Mouse (Mus musculus) gastrocnemius, postnatal 4 days (tissue): ENCODE results near the gene D10Wsu102e. TPM values are rescaled to one million over a fixed set of nuclear protein-coding genes. Genes with fewer than 3 reads are reported as not detected.
"Not testable (repeated sequence)": the region's sequence is repeated elsewhere in the genome, so short reads cannot be mapped to it uniquely, and the experiment has no call there.

Experiments used
- DNase-seq, 2 experiments: peaks; one replicate each; pipeline ENCODE4 v3.0.0; 2021 to 2022; ENCODE audit warnings: low spot score in 2 of 2, mixed read lengths in 2 of 2
- total RNA-seq, 2 experiments: library from RNA; stranded (reverse); gene quantifications; 2 replicates each; pipeline ENCODE4 v1.2.3; 2021

D10Wsu102e gene
- total RNA-seq, 2 experiments from 2014 or later = 0.93 to 0.96 TPM

DNA sequence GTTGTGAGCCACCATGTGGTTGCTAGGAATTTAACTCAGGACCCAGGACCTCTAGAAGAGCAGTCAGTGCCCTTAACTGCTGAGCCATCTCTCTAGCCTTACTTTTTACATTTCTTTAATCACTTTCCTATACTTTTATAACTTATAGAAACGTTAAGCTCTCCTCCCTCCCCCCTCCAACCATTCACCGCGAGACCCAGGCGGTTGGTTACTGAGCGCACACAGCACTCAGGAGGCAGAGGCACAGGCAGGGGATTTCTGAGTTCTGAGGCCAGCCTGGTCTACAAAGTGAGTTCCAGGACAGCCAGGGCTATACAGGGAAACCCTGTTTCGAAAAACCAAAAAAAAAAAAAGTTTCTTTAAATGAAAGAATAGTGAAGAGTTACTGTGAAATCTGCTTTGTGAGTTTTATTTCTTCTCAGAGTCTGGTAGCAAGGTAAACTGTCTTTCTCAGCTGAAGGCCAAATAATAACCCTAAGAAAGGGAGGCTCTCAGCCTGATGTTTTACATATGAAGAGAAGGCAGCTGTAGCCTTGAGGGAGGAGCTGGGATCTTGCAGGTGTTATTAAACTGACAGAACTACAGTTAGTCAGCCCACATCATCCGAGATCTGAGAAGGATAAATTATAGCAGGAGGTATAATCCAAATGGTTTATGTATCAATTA, 14.2 kb upstream of the D10Wsu102e start:
- no peak for DNase-seq

DNA sequence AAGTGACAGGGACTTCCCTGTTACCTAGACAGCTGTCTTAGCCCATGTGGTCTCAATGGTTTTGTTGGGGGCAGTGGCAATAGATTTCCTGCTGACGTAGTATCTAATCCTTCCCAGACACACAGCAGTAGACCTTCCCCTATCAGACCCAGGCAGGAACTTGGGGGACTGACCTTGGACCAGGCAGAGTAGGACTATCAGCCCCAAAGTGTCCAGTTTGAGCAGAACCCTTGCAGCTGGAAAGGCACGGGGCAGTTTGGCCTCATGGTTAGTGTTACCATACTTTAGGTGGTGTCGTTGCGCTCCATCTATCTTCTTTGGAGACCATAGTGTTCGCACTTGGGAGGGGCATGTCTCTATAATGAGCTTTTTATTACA, 13.7 kb upstream of the D10Wsu102e start:
- DNase-seq = no peak

DNA sequence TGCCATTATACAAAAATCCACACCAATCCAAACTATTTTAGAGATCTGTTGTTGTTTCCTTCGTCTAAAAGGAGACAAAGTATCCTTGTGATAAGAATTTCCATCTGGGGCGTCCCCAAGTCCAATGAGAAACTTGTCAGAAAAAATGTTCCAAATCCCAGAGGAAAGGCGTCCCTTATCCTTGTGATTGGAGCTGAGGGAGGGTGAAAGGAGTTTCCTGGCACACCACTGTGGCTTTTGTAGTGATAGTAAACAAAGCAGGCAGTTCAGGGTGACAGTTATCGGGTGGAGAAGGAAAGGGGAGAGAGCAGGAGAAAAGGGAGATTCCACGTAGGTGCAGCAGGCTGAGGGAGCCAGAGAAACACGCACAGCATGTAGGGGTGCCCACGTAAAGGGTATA, 12.5 kb upstream of the D10Wsu102e start:
- DNase-seq = no peak

DNA sequence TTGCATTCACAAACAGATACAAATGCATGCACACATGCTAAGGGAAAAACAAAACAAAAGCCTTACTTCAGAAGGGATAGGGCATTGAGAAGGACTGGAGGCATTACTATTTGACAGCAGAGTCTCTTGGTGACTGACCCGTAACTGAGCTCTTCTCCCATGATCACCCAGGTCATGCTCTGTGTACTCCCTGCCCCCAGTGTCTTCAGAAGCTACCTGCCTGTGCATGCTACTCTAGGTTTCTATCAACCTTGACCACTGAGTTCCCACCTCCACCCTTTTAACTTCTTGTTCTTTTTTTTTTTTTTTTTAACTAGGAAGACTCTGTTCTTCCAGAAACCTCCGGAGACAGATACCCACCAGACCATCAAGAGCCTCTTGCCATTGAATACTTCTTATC, 9.3 kb upstream of the D10Wsu102e start:
- DNase-seq = no peak

DNA sequence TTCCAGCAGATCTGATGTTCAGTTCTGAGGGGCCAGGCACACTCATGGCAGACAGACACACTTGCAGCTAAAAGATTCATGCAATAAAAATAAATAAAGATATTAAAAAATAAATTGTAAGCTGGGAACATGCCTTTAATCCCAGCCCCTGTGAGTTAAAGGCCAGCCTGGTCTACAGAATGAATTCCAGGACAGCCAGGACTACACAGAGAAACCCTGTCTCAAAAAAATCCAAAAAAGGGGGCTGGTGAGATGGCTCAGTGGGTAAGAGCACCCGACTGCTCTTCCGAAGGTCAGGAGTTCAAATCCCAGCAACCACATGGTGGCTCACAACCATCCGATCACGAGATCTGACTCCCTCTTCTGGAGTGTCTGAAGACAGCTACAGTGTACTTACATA, 8.2 kb upstream of the D10Wsu102e start:
- not testable (repeated sequence) for DNase-seq

DNA sequence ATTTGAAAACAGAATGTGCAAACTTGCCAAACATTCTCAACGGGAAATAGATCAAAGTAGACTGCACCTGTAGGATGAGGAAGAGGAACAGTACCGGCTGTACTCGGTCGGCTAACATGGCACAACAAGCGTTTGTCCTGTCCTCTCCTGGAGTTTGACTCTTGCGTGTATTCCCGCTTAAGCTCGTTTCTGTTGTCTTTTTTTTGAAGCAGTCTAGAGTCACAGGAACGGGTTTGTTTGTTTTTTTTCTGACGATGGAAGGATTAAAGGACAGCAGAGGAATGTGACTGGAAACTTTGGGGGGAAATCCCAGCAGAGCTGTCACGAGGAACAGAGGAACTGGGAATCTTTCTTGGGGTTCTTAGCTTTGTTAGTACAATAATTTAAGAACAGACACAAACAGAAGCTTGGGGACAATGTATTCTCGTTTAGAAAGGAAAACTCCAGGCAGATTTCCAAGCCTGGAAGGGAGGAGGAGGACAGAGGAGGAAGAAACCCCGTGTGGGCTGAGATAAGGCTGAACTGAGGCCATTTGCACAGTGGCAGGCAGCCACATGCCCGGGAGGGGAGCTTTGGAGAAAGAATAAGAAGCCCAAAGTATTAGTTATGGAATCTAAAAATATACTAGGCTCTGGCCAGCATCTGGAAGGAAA, 6.2 kb upstream of the D10Wsu102e start:
- peak in 1 of 2 experiments; percentile 37 for DNase-seq

DNA sequence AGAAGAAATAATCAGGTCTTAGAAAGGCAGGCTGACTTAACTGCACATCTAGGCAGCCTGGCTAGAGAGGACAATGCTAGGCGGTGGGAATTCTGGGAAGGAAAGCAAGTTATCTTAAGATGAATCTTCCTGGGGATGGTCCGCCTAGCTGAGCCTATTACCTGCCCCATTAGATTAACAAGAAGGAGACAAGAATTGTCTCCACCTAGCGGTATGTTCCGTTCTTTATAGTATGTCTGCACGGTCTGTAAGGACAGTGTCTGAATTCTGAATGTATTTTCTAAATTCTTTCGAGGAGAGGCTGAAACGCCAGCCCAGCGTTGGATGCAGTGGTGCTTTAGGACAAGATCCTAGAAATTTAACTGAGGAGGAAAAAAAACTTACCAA, 5.7 kb upstream of the D10Wsu102e start:
- no peak for DNase-seq

DNA sequence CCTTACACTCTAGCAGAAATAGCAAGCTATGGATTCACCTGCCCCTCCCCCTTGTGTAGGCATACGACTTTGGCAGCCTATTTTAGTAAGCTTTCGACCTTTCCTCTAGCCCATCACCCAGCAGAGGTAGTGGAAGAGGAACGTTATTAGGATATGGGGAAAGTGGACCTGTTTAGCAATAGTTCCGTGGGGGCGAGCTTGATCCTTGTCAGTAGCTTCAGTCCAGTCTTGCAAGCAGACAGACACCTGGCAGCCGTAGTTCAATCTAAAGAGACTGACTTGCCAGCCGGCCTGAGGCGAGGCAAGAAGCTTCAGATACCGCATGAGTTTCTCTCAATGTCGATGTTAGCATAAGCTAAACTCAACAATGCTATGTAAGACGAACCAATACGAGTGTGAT, 3.6 kb upstream of the D10Wsu102e start:
- DNase-seq = no peak

DNA sequence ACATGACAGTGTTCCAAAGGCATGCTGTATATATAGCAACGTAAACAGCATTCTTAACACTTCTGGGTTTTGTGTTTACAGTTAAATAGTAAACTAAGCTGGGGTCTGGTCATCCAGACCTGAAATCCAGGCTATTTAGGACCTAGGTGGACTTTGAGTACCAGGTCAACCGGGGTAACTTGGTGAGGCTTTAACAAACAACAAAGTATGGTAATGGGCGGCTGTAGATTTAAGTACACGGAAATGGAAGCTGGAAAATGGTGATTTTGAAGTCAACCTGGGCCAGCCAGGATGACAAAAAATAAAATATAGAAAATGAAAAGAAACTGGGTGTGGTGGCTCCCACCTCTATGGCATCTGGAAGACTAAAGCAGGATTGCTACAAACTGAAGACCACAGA, 570 bp upstream of the D10Wsu102e start:
- no peak for DNase-seq

DNA sequence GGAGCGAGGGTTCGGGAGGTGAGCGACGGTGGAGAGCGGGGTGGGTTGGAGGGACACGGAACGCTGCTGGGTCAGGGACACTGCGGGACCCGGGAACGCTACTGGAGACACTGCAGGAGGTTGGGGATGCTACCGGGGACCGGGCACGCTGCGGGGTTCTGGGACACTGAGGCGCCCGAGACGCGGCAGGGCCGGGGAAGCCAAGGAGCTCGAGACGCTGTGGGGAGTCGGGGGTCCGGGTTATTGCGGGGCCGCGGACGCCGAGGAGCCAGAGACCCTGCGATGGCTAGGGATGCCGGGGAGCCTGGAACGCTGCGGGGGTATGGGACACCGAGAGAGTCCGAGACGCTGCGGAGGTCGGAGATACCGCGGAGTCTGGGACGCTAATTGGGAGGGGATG, 335 bp downstream of the D10Wsu102e start:
- no peak for DNase-seq

DNA sequence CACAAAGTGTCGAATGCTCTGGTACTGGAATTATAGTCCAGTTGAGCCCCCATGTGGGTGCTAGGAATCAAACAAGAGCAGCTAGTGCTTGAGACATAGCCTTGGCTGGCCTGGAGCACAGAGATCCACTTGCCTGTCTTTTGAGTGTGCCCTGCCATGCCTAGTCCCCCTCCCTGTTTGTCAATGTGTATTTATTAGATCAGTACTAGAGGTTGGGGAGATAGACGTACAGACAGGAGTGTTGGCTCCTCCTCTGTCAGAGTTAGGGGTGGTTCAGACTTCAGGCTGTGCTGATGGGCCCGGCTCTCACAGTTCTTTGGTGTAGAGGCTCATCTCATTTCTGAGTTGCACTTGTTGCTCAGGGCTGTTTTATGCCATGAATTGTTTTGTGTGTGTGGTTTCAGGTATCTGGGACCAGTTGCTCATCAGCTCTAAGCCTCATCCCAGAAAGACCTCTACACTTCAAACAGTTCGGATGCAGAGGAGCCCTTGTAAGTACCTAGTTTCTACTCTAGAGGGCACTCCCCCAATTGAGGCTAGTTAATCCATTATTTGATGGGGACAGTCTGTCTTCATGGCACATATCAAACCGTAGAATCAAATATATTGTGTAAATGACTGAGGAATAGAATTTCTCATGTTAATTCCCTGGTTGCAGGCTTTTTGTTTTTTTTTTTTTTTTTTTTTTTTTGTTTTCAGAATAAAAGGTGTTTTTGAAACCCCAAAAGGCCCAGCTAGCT, 1.8 kb downstream of the D10Wsu102e start:
- DNase-seq = no peak

DNA sequence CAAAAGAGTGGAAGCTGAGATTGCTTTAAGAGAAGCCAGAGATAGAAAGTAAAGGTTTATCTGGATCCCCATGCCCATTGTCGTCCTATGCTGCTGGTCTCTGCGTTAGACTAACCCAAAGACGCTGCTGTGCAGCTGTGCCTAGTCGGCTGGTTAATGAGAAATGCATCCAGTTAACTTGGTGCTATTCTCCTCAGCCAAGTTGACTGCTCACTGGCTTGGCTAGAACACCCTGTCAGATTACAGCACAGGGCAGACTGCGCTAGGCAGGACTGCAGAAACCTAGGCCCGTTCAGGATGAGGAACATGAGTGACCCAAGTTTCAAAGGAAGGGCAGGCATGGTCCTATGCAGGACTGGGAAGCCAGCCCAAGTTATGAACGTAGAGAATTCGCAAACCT, 3.4 kb downstream of the D10Wsu102e start:
- no peak for DNase-seq

DNA sequence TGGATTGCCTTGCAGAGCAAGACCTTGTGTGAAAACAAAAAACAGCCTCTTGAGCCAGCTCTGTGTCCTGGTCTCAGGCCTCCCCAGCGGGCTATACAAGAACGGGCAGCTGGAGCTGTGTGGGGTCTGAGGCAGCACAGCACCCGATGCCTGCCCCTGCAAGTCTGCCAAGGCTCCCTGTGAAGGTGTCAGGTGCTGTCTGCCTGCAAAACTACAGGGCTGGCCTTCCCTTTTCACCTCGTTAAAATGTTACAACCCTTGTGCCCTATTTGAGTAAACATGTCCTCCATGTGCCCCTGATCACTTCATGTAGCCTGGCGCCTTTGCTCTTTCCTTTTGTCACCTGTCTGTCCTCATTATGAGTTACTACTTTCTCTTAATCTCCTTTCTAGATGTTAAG, 8.9 kb downstream of the D10Wsu102e start:
- no peak for DNase-seq

DNA sequence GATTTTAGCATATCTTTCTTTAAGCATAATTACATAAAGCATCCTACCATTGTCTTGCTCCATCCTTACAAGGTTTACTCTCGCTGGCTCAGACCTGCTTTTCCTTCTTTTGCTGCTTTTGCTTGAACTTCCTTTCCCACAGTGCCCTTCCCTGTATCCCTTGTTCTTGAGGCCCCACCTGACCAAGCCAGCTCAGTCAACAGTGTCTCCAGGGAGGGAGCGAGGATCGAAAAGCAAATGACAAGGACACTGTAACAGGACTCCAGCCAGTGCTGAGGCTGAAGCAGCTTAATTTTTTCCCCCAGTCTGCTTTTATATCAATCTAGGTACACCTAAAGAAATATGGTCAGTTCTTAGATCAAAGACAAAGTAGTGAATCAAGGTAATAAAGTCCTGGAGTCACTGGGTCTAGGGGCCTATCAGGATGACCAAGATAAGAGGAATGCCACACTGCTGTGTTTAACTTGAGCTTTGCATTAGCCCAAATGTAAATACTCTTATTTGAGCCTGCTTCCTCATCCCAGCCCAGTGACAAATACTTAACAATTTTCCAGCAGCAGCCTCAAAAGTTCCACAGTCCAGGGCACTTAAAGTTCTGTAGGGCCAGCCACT, 14.1 kb downstream of the D10Wsu102e start:
- DNase-seq = no peak

DNA sequence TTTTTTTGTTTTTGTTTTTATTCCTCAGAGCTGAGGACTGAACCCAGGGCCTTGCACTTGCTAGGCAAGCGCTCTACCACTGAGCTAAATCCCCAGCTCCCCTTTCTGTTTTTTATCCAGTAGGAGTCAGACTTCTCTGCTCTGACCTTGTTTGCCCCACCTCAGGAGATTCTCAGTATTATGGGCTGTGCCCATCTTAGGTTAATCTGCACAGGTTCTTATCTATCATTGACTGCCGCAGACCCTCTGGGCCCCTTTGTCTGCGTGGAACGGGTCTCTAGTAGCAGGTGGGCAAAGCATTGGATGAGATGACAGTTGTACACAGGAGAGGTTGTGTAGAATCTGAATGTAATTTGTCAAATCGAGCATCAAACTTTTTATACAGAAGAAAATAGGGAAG, 15.4 kb downstream of the D10Wsu102e start:
- not testable (repeated sequence) for DNase-seq

DNA sequence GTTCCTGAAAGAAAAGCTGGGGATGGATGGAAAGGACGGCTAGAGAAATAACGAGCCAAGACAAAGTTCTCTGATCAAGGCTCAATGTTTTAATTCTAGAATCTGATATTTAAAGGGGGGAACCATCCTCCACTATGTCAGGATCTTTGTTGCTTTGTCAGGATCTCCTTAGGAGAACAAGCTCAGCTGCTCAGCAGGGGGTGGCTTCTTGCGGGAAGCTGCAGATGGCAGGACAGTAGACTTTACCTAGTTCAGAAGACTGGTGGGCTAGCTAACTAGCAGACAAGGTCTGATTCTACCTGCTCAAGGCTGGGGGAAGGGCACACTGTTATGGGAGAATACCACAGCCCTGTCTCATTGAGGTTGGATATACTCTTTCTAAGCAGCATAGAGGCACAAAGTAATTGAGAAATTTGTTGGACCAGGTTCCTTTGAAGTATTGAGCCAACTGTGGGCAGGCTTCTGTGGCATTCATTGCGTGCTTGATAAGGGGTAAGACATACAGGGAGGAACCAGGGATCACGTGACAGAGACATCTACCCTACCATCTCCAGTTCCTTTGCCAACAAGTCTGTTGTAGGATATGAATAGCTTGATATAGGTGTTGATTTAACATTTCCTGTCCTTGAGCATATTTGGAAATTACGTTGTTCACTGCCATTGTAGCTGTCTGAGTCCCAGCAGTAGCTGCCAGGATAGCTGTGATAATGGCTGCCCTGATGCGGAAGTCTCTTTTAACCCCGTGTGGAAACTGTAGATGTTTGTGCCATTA, 17.1 kb downstream of the D10Wsu102e start:
- no peak for DNase-seq

DNA sequence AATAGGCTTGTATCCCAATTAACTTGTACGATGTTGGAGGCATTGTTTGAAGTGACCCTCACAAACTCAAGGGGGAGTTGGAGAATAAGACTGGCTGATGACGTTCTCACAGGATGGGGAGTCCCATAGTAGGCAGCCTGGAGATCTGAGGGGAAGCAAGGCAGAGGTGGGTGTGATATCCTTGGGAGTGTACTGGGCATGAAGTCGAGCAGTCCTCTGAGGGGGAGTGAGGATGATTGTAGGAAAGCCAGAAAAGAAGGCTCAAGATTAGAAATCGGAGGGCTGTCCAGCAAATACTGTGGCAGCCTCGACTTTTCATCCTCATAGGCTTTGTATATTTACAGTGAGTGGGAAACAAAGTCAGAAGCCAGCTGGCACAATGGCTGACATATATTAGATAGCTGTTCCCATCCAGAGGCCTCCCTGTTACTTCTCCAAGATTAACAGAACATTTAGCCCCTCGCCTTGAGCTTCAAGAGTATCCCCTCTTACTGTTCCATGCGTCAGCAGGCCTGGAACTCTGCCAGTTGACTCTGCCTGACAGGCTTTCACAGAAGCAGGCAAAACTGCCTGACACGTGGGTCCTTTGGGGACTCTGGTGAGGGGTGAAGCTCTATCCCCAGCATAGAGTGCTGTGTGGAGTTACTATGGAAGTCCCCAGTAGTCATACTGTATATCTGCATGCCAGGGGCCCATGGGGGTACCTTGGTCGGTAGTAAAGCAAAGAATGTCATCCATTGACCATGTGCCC, 18.2 kb downstream of the D10Wsu102e start:
- no peak for DNase-seq

DNA sequence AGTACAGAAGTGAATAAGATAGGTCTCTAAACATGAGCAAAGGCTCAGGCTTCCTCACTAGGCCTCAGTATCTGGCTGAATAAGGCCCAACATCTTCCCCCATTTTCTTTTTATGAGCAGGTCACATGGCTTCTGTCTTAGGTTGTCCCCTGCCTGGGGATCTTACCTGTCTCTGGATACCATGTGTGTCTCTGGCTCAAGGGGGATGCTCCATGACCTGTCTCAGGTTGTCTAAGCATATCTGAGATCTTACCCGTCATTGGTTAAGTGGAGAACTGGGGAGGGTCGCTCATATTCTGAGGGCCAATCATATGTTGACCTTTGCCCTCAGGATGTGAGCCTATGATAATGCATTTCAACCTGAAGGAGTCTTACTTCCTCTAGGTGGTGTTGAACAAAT, 20.5 kb downstream of the D10Wsu102e start:
- no peak for DNase-seq

DNA sequence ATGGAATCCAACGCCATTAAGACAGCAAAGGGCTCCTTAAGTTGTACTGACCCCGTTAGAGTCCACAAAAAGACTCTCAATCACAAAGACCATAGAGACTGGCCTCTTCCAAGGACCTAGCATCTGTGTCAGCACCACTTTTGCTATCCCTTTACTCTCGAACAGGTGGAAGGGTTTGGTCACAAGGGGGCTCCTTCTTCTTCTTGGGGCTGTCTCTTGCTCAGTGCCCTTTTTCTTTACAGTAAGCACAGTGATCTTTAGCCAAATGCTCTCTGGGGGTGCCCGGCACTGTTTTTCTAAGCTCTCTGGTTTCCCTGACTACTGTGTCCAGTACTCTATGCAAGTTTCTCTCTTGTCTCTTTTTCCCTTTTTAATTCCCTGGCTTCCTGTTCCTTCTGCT, 22.5 kb downstream of the D10Wsu102e start:
- no peak for DNase-seq

DNA sequence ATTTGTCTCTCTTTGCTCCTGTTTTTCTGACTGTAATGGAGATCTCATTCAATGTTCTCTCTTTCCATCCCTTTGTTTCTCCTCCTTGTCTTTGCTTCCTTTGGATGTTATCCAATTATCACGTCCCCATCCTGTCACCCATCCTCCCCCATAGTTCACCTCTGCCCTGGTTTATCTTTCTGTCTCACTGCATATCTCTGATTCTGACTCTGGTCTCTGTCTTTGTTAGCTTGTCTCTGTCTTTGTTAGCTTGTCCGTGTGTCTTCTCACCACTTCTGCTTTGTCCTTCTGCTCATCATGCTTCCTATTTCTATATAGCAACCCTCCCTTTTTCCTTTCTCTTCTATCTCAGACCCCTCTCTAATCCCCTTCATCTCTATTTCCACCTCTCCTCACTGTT, 23.0 kb downstream of the D10Wsu102e start:
- no peak for DNase-seq

DNA sequence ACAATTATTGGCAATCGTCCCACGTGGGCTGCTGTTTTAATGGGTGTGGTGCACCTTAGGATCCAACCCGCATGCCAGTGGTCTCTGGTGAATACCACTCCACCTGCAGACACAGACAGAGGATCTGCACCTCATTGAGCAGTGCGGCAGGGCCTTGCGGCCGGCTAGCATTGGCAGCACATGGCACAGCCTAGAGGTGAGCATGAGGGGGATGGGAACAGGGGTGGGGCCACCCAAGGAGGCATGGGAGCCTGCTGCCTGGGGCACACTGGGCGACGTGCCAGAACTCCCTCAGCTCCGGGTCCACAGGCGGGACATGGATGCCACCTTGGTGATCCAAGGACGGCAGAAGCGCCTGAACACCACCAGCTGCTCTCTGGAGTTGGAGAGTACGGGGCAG, 23.8 kb downstream of the D10Wsu102e start:
- DNase-seq = no peak
